Comparison of ENCODE assay signal across 16 mouse cellular contexts in genomic region chr13:55247293-55248030, GRCm38 (mm10).
"Had no signal": no experiment of that assay in that cellular context is flagged by ENCODE, and none has a peak within 500 bp of the region (broad histone marks: within the 10 kb centered on the region; RNA-seq: fewer than 3 reads in every experiment).

No protein-coding gene starts in this region.

- H3K27ac ChIP-seq: midbrain, embryonic 13.5 days; midbrain, embryonic 15.5 days; neural tube, embryonic 12.5 days; stomach, embryonic 15.5 days; stomach, postnatal 0 days had no signal

- ATAC-seq: midbrain, embryonic 13.5 days; midbrain, embryonic 15.5 days had no signal

- H3K27me3 ChIP-seq: midbrain, embryonic 13.5 days; midbrain, embryonic 15.5 days; neural tube, embryonic 12.5 days; stomach, embryonic 15.5 days had no signal

- H3K9me3 ChIP-seq: midbrain, embryonic 13.5 days; midbrain, embryonic 15.5 days; neural tube, embryonic 12.5 days; stomach, embryonic 15.5 days had no signal

- DNase-seq: lung, adult 18-20 months; lung, embryonic 14.5 days; lung, postnatal 10 days; lung, postnatal 4 days; right cerebral cortex, adult 18-20 months; right cerebral cortex, postnatal 25 days; right cerebral cortex, postnatal 4 days; spleen, adult 18-20 months; thymus, adult 2 months; thymus, postnatal 25 days; thymus, postnatal 4 days had no signal

- H3K9ac ChIP-seq: lung, embryonic 14.5 days; midbrain, embryonic 13.5 days; midbrain, embryonic 15.5 days; neural tube, embryonic 12.5 days; stomach, embryonic 15.5 days had no signal

- H3K4me3 ChIP-seq: midbrain, embryonic 13.5 days; midbrain, embryonic 15.5 days; neural tube, embryonic 12.5 days; stomach, embryonic 15.5 days had no signal

- H3K4me1 ChIP-seq: neural tube, embryonic 12.5 days; stomach, embryonic 15.5 days had no signal
